Mouse (Mus musculus): Measurements from ENCODE around the gene Brca1.
"Not testable (repeated sequence)": the region's sequence is repeated elsewhere in the genome, so short reads cannot be mapped to it uniquely, and the experiment has no call there.

Brca1 gene

DNA sequence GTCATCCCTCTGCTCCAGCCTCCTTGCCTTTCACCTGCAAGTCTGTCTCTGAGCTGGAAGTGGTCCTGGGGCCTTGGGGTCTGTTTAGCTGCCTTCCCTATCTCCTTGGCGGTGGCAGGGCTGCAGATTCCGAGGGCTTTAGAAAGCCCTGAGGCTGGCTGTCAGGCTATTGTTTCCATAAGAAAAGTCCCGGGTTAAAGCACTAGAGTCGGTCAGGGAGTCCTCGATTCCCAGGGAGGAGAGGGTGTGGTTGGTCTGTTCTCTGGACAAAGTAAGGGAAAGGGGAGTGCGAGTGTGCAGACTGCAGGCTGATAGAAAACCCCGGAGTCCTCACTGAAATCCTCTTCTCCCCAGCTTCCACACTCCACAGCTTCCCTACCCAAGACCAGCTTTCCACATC lies 81.5 kb downstream of the Brca1 start:
- no peak for DNase-seq (ENCODE audit: low spot score in 2 of 2)

DNA sequence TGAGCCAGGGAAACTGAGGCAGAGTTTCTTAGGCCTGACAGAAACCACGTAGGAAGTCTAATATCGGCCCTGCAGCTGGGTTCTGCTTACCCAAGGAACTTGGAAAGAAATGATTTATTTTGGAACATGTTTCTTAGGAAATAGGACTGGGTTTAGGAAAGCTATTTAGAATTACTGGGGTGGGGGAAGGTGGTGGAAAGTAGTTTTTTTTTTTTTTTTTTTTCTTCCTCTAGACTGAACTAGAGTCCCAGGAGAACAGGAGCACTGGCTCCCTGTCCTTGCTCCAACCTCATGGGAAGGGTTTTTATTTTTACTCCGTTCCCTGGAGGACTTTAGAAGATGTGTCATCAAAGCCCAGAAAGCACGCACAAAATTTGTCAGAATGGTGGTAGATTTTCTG lies 82.6 kb downstream of the Brca1 start:
- no peak for DNase-seq (ENCODE audit: low spot score in 2 of 2)

DNA sequence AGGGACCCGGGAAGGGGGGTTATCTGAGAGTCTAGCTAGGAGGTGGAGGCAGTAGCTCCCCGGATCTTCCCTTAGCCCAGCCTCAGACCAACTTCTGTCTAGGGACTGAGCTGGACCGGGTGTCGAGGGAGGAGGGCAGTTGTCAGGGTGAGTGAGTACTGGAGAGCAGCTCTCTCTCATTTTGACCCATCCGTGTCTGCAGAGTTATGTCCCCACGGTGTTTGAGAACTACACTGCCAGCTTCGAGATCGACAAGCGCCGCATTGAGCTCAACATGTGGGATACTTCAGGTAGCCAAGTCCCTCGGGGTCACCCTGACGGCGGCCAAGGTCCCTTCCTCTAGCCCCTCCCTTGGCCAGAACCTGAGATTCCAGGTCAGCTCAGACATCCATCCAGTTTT lies 83.0 kb downstream of the Brca1 start:
- DNase-seq (ENCODE audit: low spot score in 2 of 2), result no peak

DNA sequence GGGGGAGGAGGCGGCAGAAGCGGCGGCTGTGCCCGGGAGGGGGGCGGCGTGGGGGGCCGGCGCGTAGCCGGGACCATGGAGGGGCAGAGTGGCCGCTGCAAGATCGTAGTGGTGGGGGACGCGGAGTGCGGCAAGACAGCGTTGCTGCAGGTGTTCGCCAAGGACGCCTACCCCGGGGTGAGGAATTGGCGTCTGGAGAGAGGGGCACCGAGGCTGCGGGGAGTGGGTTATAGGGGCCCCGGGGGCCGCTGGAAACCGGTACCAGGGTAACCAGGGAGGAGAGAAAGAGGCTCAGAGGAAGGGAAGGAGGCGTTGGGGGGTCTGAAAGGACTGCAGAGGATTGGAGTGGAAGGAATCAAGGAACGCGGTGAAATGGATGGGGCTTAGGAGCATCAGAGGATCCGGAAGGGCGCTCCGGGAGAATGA lies 83.5 kb downstream of the Brca1 start:
- no peak for DNase-seq (ENCODE audit: low spot score in 2 of 2)

DNA sequence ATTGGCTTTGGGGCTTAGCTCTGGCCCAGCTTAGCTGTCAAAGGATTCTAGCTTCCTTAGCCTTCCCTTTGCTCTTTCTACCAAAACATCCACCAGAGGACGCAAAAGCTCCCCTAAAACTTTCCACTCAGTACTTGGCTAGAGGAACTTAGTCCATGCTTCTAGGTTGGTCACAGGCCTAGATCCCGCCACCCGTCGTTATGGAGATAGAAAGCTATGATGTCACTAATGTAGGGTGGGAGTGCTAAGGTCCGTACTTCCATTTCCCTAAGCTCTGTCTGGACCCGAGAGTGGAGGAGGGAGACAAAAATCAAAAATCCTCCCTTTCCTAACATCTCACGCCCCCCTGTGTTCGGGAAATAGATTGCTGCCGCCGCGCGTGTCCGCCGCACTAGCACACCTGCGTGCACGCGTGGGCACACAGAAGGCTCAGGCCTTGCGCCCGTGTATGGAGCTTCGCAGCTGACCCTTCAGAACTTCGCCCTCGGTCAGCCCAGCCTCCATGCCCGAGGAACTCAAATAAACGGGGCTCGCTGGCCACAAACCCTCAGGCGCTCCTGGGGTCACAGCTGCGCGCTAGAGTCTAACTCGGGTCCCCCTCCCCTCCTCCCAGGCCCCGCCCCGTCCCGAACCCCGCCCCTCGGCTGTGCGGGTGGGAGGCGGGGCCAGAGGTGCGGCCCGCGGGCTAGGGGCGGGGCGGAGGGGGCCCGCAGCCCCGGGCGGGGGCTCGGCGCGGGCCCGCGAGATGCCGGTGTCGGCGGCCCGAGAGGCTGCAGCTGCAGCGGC lies 84.1 kb downstream of the Brca1 start:
- peak; percentile 74 to 82 for DNase-seq (ENCODE audit: low spot score in 2 of 2)

DNA sequence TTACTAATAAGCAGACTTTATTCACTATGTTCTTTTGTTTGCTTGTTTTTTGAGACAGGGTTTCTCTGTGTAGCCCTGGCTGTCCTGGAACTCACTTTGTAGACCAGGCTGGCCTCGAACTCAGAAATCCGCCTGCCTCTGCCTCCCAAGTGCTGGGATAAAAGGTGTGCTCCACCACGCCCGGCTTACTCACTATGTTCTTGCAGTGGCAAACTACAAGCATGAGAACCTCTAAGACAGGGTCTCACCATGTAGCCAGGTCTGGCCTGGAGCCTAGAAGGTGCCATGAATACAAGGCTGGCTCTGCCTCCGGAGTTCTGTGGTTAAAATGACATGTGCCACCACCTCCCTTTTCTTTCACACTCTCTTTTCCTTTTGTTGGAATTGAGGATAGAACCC lies 85.2 kb downstream of the Brca1 start:
- DNase-seq (ENCODE audit: low spot score in 2 of 2), result not testable (repeated sequence)

DNA sequence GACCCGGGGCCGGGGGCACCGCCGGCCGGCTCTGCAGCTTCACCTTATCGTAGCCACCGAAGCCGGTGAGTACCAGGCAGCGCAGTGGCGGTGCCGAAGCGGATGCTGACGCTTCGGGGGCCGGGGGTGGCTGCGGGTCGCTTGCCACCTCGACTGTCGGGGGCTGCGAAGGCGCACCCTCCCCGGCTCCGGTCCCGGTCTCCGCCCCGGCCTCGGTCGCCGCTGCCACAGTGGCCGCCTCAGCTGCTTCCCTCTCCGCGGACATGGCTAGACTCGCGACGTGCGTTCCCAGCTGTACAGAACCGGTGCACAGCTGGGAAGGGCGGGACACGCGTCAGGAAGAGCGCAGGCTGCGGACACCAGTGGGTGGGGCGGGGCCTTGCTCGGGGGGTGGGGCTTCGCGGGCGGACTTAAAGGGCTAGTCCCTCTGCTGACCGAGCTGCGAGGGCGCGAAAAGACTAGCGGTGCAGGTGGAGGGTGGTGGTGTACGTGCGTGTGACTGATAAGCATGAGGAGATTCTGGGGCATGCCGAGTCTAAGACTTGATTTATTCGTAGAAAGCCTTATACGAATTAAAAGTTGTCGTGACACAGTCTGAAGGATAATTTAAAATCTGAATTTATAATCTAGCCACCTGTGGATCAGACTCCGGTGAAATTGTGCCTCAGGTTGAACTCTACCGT lies 85.7 kb downstream of the Brca1 start, which contains the start of gene Vat1:
TSS of gene Vat1 (minus strand) at position 362 of the 683 bp plus-strand sequence.
- peak; percentile 78 to 81 for DNase-seq (ENCODE audit: low spot score in 2 of 2)

DNA sequence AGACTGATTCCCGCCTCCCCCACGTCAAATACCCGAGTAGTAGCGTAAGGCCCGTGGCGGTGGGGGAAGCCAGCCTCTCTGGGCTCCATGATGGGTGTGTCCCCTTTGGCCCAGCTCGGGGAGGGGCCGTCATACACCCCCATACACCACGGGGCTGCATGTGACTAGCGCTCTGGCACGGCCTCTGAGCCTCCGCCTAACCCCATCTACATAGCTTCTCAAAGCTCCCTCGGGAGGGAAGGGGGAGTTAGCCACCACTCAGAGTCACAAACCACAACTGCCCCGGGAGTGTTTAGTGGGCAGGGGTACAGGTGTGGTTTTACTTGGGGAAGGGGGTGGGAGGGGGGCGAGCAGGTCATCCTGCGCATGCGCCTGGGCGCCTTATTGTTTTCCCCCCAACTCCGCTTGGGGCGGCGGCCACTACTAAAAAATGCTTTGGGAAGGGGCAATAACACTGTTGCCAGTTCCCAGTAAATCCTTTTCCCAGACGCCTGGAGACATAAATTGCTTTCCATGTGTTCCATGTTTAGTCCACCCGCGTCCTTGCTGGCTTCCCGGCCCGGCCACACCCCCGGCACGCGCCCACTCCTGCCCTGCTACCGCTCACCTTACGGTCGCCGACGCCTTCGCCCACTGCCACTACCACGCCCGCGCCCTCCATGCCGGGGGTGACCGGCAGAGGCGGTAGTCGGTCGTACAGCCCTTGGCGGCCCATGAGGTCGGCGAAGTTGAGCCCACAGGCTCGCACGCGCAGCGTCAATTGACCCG lies 86.5 kb downstream of the Brca1 start:
- DNase-seq (ENCODE audit: low spot score in 2 of 2), result peak; percentile 60 to 72

DNA sequence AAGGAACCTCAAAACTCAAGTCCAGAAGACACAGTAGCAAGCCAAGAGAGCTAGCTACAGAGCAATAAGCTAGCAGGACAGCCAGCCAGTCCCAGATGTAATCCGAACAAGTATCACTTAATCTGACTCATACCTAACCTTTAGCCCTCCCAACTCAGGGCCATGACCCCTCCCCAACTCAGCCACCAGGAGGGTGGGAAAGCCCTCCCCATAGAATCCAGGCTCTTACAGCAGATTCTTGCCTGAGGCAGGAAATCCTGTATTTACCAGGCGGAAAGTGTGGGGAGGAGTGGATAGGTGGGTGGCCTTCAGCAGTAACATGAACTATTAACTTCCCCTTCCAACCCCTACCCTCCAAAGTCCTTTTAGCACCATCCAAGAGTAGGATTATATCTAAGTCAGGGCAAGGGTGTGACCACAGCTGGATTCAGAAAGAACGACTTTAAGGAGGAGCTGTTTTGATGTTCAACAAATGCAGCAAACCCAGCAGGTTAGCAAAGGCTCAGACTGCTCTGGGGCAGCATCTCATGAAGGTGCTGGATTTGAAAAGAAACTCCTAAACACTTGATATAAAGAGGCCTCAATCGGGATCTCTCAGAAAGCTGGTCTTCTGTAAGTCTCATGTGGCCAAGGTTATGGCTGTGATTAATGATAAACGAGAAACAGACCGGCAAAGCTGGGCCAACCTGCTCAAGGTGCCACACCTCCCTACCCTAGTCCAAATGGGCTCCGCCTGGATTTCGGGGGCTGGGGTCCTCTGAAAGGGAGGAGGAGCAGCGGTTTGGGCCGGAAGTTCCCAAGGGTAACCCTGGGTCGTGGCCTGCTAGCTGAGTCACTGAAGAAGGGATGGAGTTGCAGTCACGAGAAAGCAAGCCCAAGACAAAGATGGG lies 87.3 kb downstream of the Brca1 start, which contains the start of gene Rnd2:
TSS of gene Rnd2 (plus strand) at position 789 of the 890 bp plus-strand sequence.
- no peak for DNase-seq (ENCODE audit: low spot score in 2 of 2)

DNA sequence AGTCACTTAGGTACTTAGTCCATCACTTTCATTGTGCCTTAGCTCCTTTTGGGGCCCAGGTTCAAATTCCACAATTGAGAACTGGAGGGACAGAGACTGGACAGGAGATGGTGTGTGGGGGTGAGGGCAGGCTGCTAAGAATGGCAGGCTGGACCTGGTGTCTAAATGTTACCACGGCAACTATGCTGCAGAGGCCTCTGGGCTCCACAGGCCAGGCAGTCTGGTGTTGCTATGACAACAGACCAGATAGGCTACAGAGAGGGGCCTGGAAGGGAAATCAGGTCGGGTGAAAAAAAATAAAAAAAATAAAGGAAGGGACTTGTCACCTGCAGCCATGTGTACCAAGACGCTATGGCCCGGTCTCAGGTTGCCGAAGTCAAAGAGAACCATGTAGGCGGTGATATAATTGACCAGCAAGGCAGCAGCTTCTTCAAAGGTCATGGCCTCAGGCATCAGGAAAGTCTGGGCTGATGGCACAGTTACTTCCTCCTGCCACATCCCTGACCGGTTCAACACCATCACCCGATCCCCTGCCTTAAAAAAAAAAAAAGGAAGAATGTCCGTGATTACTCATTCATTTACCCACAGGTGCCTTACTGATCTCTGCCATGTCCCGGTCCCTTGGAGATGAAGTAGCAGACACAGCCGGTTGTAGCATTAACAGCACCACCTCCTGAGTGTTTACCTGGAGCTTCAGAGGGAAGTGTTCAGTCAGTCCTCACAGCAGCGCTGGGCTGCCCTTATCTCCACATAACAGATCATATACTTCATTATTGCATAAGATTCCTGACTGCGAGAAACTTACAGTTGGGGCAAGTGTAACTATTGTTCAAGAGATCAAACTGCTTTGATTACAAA lies 88.9 kb downstream of the Brca1 start:
- DNase-seq (ENCODE audit: low spot score in 2 of 2), result no peak

DNA sequence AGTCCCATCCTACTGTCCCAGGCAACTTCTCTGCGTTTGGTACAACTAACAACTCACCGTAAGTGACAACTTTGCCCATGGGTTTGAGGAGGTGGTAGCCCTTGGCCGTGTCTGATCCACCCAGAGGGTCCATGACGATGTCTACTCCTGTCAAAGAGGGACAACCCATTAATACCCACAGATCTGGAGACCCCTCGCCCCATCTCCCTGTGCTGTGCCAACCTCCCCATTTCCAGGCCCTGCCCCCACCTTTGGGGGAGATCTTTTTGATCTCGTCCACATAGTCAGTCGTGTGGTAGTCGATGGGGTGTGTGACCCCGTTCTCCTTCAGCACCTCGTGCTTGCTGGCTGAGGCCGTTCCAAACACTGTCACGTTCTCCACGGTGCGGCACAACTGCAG lies 89.6 kb downstream of the Brca1 start:
- no peak for DNase-seq (ENCODE audit: low spot score in 2 of 2)

DNA sequence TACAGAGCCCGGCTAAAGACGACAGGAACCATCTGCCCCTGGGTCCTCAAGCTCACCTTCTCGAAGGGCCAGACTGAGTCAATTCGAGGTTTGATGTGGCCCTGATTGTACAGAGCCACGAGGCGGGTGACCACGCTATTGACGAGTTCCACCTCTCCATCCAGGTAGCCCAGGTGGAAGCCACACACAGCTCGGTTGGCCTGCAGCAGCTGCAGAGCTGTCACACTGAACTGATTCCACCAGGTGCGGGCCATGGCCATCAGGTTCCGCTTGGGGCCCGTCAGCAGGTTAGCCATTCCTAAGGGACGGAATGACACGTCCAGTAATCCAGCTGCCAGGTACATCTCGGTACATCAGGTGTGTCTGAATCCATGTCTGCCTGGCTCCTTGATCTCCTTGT lies 91.4 kb downstream of the Brca1 start:
- DNase-seq (ENCODE audit: low spot score in 2 of 2), result no peak

DNA sequence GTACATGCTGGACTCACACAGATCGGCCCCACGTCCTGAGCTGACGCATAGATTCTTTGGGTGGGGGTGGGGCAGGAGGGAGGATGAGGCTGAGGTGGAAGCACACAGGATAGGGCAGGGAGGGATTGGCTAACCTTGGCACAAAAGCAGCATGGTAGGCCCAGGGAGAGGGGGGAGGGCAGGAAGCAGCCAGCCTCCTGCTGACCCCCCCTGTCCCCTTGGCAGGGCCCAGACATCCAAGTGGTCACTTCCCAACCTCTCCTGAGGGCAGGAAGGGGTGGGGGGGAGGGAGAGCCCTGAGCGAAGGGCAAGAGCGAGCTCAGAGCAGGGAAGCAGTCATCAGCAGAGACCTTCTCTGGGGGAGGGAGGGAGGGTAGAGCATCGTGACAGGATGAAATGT lies 92.0 kb downstream of the Brca1 start:
- no peak for DNase-seq (ENCODE audit: low spot score in 2 of 2)

DNA sequence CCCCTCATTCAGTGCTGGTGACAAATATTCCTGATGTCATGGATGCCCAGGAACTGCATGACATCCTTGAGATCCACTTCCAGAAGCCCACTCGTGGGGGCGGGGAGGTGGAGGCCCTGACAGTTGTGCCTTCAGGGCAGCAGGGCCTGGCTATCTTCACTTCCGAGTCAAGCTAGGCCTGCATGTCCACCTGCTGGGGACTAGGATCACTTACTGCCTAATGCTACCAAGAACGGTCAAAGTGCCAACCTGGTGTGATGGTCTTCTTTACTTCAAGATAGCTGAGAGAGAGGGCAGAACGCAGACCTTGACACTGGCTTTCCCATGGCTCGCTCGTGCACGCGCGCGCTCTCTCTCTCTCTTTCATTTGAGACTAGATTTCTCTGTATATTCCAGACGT lies 93.5 kb downstream of the Brca1 start:
- no peak for DNase-seq (ENCODE audit: low spot score in 2 of 2)

DNA sequence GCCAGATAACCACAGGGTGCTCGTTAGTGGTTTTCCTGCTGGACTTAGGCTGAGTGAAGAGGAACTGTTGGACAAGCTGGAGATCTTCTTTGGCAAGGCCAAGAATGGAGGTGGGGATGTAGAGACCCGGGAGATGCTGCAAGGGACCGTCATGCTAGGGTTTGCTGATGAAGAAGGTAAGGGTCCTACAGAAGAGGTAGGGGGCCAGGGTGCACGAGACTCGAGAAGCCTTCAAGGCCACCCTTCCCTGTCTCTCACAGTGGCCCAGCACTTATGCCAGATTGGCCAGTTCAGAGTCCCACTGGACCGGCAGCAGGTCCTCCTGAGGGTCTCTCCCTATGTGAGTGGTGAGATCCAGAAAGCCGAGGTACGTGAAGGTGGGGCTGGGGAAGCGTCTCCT lies 94.1 kb downstream of the Brca1 start:
- DNase-seq (ENCODE audit: low spot score in 2 of 2), result no peak

DNA sequence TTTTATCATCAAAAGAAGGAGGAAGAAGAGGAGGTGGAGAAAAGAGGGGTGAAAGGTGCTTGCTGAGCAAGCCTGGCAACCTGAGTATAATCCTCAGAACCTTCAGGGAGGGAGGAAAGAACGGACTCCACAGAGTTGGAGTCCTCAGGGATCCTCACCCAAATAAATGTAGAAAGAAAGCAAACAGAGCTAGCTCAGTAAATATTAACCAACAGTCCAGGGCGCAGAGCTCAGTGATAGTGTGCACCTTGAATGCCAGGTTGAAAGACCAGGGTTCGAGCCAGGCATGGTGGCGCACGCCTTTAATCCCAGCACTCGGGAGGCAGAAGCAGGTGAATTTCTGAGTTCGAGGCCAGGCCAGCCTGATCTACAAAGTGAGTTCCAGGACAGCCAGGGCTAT lies 96.1 kb downstream of the Brca1 start:
- no peak for DNase-seq (ENCODE audit: low spot score in 2 of 2)

DNA sequence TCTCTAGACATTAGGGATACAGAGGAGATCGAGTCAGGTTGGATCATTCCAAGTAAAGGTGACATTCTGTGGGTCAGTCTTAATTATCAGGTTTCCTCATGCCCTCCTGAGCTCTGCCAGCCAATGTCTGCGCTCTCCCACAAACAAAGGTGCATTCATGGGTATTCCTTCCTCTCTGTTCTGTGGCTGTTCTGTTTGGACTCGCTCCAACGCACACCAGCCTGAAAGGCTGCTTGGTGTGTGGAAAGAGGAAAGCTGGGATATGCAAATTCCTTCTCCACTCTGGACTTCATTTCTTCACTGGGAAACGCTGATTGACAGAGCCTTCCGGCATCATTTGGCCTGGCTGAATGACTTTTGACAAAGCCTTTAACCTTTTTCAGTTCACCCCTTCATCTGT lies 97.1 kb downstream of the Brca1 start:
- peak; percentile 69 to 71 for DNase-seq (ENCODE audit: low spot score in 2 of 2)

DNA sequence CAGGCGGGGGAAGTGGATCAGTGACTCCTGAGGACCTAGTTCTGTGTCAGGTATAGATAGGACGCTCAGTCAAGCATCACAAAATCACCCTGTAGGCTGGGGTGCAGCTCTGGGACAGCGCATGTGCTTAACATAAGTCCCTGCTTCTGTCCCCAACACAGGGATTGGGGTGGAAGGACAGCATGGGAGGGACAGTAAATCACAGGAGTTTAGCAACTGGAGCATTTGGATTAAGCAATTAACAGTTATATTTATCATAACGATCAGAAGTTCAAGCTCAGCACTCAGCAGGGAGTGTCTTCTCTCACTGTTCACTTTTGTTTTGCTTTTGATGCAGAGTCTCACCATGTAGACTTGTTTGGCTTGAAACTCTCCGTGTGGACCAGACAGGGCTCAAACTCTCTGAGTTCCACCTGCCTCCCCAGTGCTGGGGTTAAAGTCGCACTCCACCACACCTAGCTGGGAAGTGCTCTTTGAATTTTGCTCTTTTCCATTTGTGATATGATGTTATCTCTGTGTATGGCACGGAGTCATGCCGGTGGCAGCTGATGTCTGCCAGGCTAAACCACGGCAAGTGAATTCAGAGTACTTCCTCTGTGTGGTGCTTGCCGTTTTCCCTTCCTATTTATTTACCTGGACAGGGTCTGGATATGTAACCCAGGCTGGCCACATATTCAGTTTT lies 99.5 kb downstream of the Brca1 start:
- no peak for DNase-seq (ENCODE audit: low spot score in 2 of 2)

DNA sequence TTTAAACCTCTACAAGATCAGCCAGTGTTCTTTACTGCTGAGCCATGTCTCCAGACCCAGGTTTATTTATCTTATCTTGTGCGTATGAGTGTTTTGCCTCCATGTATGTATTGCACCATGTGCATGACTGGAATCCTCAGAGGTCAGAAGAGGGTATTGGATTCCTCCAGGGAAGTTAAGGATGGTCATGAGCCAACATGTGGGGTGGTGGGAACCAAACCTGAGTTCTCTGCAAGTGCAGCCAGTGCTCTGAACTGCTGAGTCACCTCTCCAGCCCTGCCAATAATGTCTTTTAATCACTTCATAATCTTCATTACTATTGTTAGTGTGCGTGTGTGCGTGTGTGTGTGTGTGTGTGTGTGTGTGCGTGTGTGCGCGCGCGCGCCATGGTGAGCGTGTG lies 100.2 kb downstream of the Brca1 start:
- DNase-seq (ENCODE audit: low spot score in 2 of 2), result no peak

DNA sequence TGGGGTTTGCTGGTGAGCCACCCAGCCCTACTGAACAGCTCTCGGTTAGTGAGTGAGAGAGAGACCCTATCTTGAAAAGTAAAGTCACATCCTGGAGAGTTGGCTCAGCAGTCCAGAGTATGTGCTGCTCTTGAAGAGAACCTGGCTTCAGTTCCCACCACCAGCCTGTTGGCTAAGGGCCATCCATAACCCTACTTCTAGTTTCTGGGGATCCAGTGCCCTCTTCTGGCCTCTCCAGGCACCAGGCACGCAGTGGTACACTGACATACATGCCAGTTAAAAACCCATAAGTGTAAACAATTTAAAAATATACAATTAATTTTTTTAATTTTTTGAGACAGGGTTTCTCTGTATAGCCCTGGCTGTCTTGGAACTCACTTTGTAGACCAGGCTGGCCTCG lies 101.4 kb downstream of the Brca1 start:
- no peak for DNase-seq (ENCODE audit: low spot score in 2 of 2)

All from right cerebral cortex, postnatal 10 days (tissue).